Mouse (Mus musculus): ENCODE results near the gene Atxn7l2.

Atxn7l2 gene

GRCm38 (mm10) chr3:108174672-108175531, 35.8 kb downstream of the Atxn7l2 start:
- no peak for DNase-seq

GRCm38 (mm10) chr3:108169199-108169598, 41.5 kb downstream of the Atxn7l2 start:
- DNase-seq, result no peak

GRCm38 (mm10) chr3:108167499-108167898, 43.2 kb downstream of the Atxn7l2 start:
- no peak for DNase-seq

GRCm38 (mm10) chr3:108166486-108167211, 44.1 kb downstream of the Atxn7l2 start:
- no peak for DNase-seq

GRCm38 (mm10) chr3:108165532-108166315, 45.0 kb downstream of the Atxn7l2 start:
- DNase-seq, result no peak

- DNase-seq, result peak; percentile 71
Measured at GRCm38 (mm10) chr3:108164807-108165206, 45.9 kb downstream of the Atxn7l2 start.

GRCm38 (mm10) chr3:108164091-108164490, 46.6 kb downstream of the Atxn7l2 start:
- no peak for DNase-seq

- DNase-seq, result no peak
Measured at GRCm38 (mm10) chr3:108158383-108159037, 52.2 kb downstream of the Atxn7l2 start.

GRCm38 (mm10) chr3:108154656-108155055, 56.1 kb downstream of the Atxn7l2 start, which contains the start of gene Gpr61:
Gene Gpr61 (minus strand): TSS chr3:108154882.
- no peak for DNase-seq

- no peak for DNase-seq
Measured at GRCm38 (mm10) chr3:108152290-108152689, 58.4 kb downstream of the Atxn7l2 start.
